Mouse (Mus musculus): ENCODE data around the gene Bag6. TPM values are rescaled to one million over a fixed set of nuclear protein-coding genes. Genes with fewer than 3 reads are reported as not detected.

The Bag6 gene
- polyA plus RNA-seq (2015; fragmentation: Nextera tagmentation; extraction: Ambion mirVana): 70.0 and 75.7 TPM in 2 replicates

DNA sequence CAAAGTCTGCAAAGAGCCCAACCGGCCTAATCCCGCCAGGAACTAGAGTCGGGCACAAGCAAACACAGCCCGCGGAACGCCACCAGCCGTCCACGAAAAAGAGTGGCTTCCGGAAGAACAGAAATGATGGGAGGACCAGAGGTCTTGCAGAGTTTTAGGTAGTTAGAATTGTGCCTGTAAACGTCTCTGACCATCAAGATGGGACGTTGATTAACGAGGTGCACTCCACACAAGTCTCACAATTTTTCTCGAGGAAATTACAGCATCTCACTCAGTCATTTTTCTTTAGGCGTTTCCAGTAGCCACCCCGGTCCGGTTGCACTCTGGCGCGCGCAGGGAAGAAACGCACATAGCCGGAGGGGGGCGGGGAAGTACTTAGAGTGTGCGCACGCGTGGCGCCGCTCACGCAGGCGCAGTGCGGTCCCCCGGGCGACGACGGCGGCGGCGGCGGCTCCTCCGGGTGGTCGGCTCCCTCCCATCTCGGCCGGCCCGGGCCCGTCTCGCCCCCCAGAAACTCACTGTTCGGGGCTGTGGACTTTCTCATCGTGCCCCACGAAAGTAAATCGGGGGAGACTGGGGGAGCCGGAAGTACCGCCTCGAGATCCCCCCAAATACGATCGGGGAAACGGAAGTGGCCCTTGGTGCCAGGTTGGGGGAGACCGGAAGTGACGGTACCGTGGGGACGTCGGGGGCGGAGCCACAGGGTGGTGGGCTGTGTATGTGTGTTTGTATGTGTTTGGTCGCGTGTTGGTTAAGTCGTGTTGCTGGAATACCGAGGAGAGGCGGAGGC, at the start of gene Bag6:
Bag6 (plus strand) TSS at position 378 of the 790 bp plus-strand sequence.
- H3K4me2 ChIP-seq: peak within 1 kb of the TSS; percentile 91
- peak; percentile 96 for ATAC-seq (ENCODE audit: low FRiP score, low read depth)
- peaks cover 29% of the 10 kb centered on the region for H3K4me1 ChIP-seq (replicated peaks)
- no peaks in the 10 kb centered on the region for H3K9me3 ChIP-seq
- H3K27me3 ChIP-seq: no peaks in the 10 kb centered on the region
- H3K9ac ChIP-seq: peak within 1 kb of the TSS; percentile 82
- H3K36me3 ChIP-seq: peaks cover 16% of the 10 kb centered on the region
- WGBS: under 1% methylated on average over 65 of the region's 66 CpGs
- H3K27ac ChIP-seq (replicated peaks): peak within 1 kb of the TSS; percentile 99
- peak within 1 kb of the TSS; percentile 88 for H3K4me3 ChIP-seq

DNA sequence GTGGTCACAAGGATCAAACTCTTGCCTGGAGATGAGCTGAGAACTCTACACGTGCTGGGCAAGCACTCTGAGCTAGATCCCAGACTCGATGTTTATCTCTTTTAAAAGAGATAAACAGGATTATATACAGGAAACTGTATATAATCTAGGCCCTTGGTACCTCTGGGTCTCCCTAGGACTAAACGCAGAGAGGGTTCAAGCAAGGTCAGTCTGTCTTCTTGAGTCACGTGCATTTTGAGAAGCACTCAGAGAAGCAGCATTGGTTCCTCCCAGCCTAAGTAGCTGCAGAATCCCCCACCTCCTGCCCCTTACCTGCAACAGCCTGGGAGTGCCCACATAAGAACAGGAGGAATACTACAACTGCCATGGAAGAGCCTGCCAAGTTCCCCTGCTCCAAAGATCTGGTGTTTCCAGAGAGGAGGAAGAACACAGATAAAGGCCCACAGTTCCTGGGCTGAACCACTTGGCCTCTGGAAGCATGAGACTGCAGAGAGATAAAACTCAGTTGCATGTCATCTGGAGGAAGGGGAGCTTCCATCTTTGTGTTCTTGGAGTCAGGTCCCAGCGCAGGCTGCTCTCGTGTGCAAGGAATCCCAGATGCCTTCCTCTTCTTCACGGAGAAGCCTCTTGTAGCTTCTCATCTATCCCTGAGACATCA, 49.6 kb upstream of the Bag6 start, which contains the start of gene Ly6g6f:
Ly6g6f (minus strand) TSS at position 403 of the 658 bp plus-strand sequence.
- no peak within 1 kb of the TSS for H3K4me2 ChIP-seq
- no peaks in the 10 kb centered on the region for H3K36me3 ChIP-seq
- WGBS: 85% methylated on average over 7 of the region's 7 CpGs
- no peak within 1 kb of the TSS for H3K9ac ChIP-seq
- H3K4me3 ChIP-seq: no peak within 1 kb of the TSS
- H3K9me3 ChIP-seq: no peaks in the 10 kb centered on the region
- peaks cover 7% of the 10 kb centered on the region for H3K4me1 ChIP-seq (replicated peaks)
- no peak for ATAC-seq (ENCODE audit: low FRiP score, low read depth)
- no peaks in the 10 kb centered on the region for H3K27me3 ChIP-seq
- no peak within 1 kb of the TSS for H3K27ac ChIP-seq (replicated peaks)

DNA sequence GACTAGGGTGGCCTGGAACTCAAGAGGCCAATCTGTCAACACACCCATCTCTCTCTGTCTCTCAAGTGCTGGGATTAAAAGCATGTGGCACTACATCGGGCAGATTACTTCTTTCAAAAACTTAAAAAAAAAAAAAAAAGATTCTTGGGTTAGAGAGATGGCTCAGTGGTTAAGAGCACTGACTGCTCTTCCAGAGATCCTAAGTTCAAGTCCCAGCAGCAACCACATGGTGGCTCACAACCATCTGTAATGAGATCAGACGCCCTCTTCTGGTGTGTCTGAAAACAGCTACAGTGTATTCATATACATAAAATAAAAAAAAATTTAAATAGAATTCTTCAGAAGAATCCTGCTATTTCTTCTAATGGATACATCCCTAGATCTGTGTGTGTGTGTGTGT, 46.8 kb upstream of the Bag6 start:
- H3K9me3 ChIP-seq: no peaks in the 10 kb centered on the region
- H3K4me3 ChIP-seq: no peak overlapping the region
- no peak overlapping the region for H3K27ac ChIP-seq (replicated peaks)
- 59% methylated on average over 2 of the region's 2 CpGs for WGBS
- H3K9ac ChIP-seq: no peak overlapping the region
- H3K27me3 ChIP-seq: no peaks in the 10 kb centered on the region
- H3K4me1 ChIP-seq (replicated peaks): peaks cover 13% of the 10 kb centered on the region
- H3K4me2 ChIP-seq: no peak overlapping the region
- peaks cover 10% of the 10 kb centered on the region; the same call in 1 of the 2 replicates for H3K36me3 ChIP-seq
- ATAC-seq (ENCODE audit: low FRiP score, low read depth): no peak

DNA sequence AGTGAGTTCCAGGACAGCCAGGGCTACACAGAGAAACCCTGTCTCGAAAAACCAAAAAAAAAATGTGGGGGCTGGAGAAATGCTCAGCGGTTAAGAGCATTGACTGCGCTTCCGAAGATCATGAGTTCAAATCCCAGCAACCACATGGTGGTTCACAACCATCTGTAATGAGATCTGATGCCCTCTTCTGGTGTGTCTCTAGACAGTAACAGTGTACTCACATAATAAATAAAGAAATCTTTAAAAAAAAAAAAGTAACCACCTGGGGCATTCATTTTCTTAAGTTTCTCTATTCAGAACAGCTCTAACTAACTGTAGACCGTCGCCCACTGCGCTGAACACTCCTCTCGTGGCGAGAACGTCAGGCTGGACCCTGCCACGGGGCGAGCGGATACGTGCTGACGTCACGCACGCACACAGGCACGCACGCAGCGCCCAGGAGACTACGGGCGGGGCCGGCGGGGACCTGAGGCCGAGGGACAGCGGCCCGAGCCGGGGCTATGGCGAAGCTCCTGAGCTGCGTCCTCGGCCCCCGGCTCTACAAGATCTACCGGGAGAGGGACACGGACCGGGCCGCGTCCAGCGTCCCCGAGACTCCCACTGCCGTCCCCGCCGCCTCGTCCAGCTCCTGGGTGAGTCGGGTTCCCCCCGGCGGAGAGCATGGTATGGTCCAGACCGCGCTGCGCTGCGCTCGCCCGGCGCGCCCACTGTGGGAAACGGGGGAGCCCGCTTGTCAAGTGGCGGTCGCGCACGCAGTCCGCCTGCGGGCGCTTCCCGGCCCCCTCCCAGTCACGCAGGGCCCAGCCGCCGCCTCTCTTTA, 45.9 kb upstream of the Bag6 start, which contains the start of gene Abhd16a:
Abhd16a (plus strand) TSS at position 439 of the 820 bp plus-strand sequence.
- peak within 1 kb of the TSS; percentile 71 for H3K4me3 ChIP-seq
- H3K36me3 ChIP-seq: peaks cover 18% of the 10 kb centered on the region
- H3K4me1 ChIP-seq (replicated peaks): peaks cover 13% of the 10 kb centered on the region
- H3K27ac ChIP-seq (replicated peaks): peak within 1 kb of the TSS; percentile 99
- no peaks in the 10 kb centered on the region for H3K27me3 ChIP-seq
- peak within 1 kb of the TSS; percentile 75 for H3K4me2 ChIP-seq
- H3K9ac ChIP-seq: peak within 1 kb of the TSS; percentile 85
- peak; percentile 98 for ATAC-seq (ENCODE audit: low FRiP score, low read depth)
- H3K9me3 ChIP-seq: no peaks in the 10 kb centered on the region
- 4% methylated on average over 57 of the region's 67 CpGs for WGBS

DNA sequence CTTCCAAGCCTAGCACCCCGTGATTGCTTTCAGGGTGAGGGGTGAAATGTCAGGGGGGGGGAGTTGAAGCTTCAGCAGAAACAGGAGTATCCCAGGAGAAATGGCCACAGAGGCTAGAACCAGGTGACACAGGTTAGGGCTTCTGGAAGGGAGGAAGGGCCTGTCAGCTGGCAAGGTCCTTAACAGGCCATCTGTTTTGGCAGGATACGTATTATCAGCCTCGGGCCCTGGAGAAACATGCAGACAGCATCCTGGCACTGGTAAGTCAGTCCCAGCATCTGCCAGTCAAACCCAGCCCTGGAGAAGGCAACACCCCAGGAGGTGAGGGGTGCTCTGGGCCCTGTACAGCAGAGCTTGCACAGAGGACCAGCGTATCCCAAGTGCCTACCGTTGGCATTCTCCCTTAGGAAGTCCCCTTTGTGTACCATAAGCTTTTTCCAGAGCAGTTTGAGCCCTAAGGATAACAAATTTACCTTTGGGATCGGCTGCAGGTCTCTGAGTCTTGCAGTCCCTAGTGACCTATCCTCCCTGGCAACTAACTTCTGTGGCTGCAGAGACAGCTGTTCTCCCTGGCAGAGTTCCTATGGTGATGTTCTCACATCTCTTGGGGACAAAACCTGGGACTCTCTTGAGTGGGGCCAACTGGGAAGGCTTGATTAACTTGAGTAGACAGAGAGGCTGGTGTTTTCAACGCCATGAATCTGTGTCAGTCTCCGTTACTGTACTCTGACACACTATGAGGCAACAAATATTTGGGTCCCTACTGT, 44.6 kb upstream of the Bag6 start:
- Histone ChIP-seq H3K4me1 (replicated peaks) (peaks cover 13% of the 10 kb centered on the region), H3K27me3 (no peaks in the 10 kb centered on the region), H3K27ac (replicated peaks) (peak overlapping the region; percentile 99), H3K4me2 (peak overlapping the region; percentile 75), H3K4me3 (peak overlapping the region; percentile 71), H3K9me3 (no peaks in the 10 kb centered on the region), H3K9ac (peak overlapping the region; percentile 85), H3K36me3 (peaks cover 22% of the 10 kb centered on the region)
- whole genome bisulfite sequencing: 46% methylated on average over 8 of the region's 8 CpGs
- no peak for ATAC-seq (ENCODE audit: low FRiP score, low read depth)

DNA sequence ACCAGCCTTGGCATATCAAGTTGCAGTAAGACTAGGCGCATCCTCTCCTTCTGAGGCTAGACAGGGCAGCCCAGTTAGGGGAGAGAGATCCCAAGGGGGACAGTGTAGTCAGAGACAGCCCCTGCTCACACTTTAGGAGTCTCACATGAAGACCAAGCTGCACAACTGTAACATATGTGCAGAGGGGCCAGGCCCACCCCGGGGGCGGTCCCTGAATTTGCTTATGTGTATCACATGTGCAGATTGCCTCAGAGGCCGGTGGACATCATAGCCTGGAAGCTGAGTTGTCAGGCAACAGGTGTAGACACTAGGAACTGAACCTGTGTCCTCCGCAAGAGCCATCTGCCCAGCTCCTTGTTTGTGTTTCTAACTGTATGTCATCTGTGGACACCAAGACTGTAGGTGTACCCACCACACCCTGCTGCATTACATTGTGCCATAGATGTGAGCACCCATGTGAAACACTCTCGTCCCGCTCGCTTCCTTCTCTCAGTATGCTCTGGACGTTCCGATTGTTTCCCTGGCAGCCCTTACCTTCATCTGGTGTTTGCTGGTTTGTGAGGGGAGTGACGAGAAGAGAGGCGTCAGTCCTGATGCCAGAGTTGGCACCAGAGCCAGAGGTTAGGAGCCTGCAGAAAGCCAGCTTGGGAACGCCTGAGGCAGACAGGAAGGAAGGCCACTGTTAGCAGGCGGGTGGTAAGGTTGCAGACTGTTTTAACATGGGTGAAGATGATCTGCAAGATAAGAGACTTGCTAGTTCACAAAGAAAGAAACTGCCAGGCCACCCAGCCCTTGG, 42.4 kb upstream of the Bag6 start:
- Histone ChIP-seq H3K36me3 (peaks cover 32% of the 10 kb centered on the region), H3K4me1 (replicated peaks) (peaks cover 13% of the 10 kb centered on the region), H3K9ac (no peak overlapping the region), H3K4me2 (no peak overlapping the region), H3K4me3 (no peak overlapping the region), H3K27ac (replicated peaks) (no peak overlapping the region), H3K27me3 (no peaks in the 10 kb centered on the region), H3K9me3 (no peaks in the 10 kb centered on the region)
- no peak for ATAC-seq (ENCODE audit: low FRiP score, low read depth)
- 90% methylated on average over 14 of the region's 14 CpGs for WGBS

DNA sequence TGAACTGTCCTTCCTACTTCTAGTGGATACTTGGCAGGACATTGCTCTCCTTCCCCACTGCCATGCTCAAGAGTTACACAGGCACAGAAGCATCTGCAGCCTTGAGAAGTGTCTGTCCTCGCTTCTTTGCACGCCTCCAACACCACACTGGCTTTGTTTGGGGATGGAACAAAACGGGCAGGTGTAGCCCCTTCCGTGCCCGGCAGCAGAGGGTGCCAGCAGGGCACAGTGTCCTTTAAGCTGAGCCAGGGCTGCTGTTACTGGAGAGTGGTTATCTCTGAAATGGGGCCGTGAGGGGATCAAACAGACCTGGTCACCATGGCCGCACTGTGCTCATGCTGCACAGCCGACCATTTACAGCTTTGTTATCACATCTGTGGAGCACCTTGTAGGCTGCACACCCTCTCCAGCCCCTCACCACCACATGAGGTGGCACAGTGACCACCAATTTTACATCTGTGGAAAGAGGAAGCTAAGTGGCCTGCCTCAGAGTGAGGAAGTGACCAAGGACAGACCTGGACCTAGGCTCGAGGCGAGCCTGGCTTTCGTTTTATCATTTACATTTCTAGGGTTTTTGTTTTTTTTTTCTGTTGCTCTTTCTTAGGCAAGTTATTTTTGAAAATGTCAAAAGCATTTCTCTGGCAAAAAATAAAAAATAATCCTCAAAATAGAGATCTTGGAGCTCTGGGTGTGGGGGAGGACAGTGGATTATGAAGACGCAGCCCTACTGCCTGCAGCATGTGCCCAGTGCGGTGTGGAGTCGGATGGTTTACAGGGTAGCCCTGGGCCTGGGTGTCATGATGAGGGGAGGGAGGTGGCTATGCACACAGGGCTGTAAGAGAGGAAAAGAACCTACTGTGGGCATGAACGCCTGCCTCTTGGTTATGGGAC, 40.3 kb upstream of the Bag6 start:
- H3K4me2 ChIP-seq: no peak overlapping the region
- H3K4me3 ChIP-seq: no peak overlapping the region
- H3K9me3 ChIP-seq: no peaks in the 10 kb centered on the region
- H3K27ac ChIP-seq (replicated peaks): no peak overlapping the region
- H3K36me3 ChIP-seq: peaks cover 52% of the 10 kb centered on the region
- ATAC-seq (ENCODE audit: low FRiP score, low read depth): no peak
- no peak overlapping the region for H3K9ac ChIP-seq
- 91% methylated on average over 15 of the region's 15 CpGs for WGBS
- peaks cover 12% of the 10 kb centered on the region for H3K4me1 ChIP-seq (replicated peaks)
- no peaks in the 10 kb centered on the region for H3K27me3 ChIP-seq

DNA sequence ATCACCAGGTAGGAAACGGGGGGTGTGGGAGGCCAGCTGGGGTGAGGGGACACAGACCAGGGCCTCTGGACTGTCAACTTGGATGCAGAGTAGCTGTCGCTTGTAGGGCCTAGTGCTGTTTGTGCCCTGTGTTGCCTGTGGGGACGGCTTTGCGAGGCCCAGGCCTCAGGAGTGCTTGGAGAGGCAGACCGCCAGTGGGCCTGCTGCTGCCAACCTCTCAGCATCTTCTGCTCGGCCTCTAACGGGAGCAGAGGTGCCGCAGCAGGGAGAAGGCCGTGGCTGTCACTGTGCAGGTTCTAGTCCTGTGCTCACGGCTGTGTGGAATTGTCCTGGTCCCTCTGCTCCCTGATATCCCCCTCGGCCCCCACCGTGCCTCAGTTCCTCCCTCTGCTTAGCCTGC, 38.4 kb upstream of the Bag6 start:
- Histone ChIP-seq H3K4me2 (no peak overlapping the region), H3K4me3 (no peak overlapping the region), H3K9me3 (no peaks in the 10 kb centered on the region), H3K36me3 (peaks cover 71% of the 10 kb centered on the region), H3K9ac (no peak overlapping the region), H3K27me3 (no peaks in the 10 kb centered on the region), H3K27ac (replicated peaks) (no peak overlapping the region), H3K4me1 (replicated peaks) (no peaks in the 10 kb centered on the region)
- ATAC-seq (ENCODE audit: low FRiP score, low read depth): no peak
- WGBS: 78% methylated on average over 12 of the region's 12 CpGs

DNA sequence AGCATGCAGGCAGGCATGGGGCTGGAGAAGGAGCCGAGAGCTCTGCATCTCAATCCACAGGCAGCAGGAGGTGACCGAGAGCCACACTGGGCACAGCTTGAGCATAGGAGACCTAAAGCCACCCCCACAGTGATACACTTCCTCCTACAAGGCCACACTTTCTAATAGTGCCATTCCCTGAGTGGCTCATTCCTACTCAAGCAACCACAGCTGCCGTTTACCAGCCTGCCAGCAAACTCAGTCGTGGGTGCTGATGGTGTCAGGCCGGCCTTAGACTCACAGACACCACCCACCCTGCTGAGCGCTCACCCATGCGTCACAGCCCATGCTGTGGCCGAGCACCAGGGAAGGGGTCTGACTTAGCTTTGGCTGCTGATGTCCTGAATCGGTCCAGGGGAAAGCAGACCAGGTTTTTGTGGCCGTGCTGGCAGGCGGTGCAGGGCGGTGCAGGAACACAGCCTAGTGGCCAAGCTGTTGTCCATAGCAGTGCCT, 37.8 kb upstream of the Bag6 start:
- H3K36me3 ChIP-seq: peaks cover 77% of the 10 kb centered on the region
- no peak overlapping the region for H3K4me2 ChIP-seq
- ATAC-seq (ENCODE audit: low FRiP score, low read depth): no peak
- no peak overlapping the region for H3K9ac ChIP-seq
- no peak overlapping the region for H3K4me3 ChIP-seq
- H3K27me3 ChIP-seq: no peaks in the 10 kb centered on the region
- no peaks in the 10 kb centered on the region for H3K9me3 ChIP-seq
- no peaks in the 10 kb centered on the region for H3K4me1 ChIP-seq (replicated peaks)
- H3K27ac ChIP-seq (replicated peaks): no peak overlapping the region
- 76% methylated on average over 12 of the region's 12 CpGs for WGBS

DNA sequence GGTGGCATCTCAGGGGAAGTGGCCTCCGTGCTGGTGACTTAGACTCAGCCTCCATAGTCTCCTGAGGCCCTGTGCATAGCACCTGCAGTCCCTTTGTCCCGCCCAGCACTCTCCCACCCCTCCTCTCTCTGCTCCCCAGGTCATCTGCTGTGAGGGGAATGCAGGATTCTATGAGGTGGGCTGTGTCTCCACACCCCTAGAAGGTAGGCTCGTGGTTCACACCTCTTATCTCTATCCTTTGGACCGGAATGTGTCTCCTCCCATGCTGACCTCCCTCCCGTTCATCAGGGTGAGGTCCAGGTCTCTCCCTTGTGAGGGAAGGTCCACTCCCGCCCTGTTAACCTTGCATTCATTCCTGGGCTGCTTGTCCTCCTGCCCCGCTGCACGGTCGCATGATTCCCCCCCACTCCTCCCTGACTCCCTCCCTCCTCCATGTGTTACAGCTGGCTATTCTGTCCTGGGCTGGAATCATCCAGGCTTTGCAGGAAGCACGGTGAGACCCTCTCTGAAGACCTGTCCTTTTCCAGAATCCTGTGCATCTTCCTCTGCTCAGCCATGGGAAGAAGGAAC, 34.7 kb upstream of the Bag6 start:
- Histone ChIP-seq H3K9me3 (no peaks in the 10 kb centered on the region), H3K27ac (replicated peaks) (no peak overlapping the region), H3K9ac (no peak overlapping the region), H3K27me3 (no peaks in the 10 kb centered on the region), H3K4me1 (replicated peaks) (no peaks in the 10 kb centered on the region), H3K36me3 (peaks cover 61% of the 10 kb centered on the region), H3K4me2 (no peak overlapping the region), H3K4me3 (no peak overlapping the region)
- ATAC-seq (ENCODE audit: low FRiP score, low read depth): no peak
- 74% methylated on average over 10 of the region's 10 CpGs for WGBS
